Mouse (Mus musculus) olfactory bulb, adult 2 months (tissue): ENCODE results near the gene Nes.

Experiments used
- CTCF ChIP-seq: fragments of 200-500 bp; IDR thresholded peaks from 2 replicates; pipeline ENCODE4 v1.5.1; 2012; ENCODE audit warnings: low read depth, mild to moderate bottlenecking, low read length, moderate library complexity; ENCODE audit not compliant: insufficient read depth
- POLR2A ChIP-seq: fragments of 200-500 bp; IDR thresholded peaks from 2 replicates; pipeline ENCODE4 v1.6.1; 2012; ENCODE audit warnings: mild to moderate bottlenecking, low read depth, low read length, moderate library complexity; ENCODE audit not compliant: insufficient read depth

DNA sequence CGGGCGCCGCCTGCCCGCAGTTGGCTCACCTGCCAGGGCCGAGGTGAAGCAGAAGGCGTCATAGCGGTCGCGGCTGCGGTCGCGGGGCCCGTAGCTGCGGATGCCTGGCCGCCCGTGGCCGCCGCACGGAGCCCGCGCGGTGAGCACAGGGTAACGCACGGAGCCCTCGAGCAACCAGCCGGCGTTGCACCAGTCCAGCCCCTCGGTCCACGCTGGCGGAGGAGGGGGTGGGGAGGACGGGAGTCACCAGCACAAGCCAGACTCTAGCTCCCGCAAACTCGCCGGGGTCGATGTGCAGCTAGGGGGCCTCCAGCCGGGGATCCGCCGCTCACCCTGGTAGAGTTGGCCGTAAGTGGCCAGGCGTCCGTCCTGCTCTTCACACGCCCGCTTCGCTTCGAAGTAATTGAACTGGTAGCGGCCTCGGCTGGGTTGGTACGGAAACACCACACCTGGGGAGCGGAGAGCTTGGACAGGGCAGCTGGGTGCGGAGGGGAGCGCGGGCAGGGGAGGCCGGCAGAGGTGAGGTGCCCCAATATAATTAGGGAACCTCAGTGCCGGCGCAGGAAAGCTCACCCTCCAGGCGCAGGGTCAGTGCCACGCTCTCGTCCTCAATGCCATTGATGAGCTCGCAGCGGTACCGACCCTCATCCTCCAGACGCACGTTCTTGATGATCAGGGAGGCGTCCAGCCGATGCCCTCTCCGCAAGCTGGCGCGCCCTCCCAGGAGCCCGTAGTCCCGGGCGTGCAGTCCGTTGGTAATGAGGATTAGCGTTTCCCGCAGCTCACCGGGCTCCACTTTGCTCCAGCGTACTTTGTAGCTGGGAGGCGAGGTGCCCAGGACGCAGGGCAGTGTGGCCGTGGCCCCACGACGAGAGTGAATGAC is 52.6 kb downstream of the Nes start:
- TF ChIP-seq CTCF = no peak
- no peak for TF ChIP-seq POLR2A
